Mouse (Mus musculus) heart, postnatal 0 days (tissue): ENCODE measurements around the gene Alox12e. TPM values are rescaled to one million over a fixed set of nuclear protein-coding genes. Genes with fewer than 3 reads are reported as not detected.
"Not testable (repeated sequence)": the region's sequence is repeated elsewhere in the genome, so short reads cannot be mapped to it uniquely, and the experiment has no call there.

Source experiments
- ATAC-seq: fragments of 200-750 bp; cut with Nextera tagmentation; 2 replicates; pipeline ENCODE4 v1.8.0; 2017; ENCODE audit warnings: low read depth, moderate number of reproducible peaks, moderate library complexity; ENCODE audit not compliant: insufficient read depth
- DNase-seq: peaks from one replicate; pipeline ENCODE4 v3.0.0-alpha.2; 2016; ENCODE audit warnings: low spot score
- H3K27ac ChIP-seq: fragments of 300-500 bp; sonication (generic); 2 replicates; pipeline ENCODE4 v1.5.1; 2014; ENCODE audit warnings: low read depth, mild to moderate bottlenecking
- H3K27me3 ChIP-seq: fragments of 300-500 bp; sonication (generic); 2 replicates; pipeline ENCODE4 v1.6.1; 2014; ENCODE audit warnings: low read length, mixed read lengths; ENCODE audit not compliant: control insufficient read depth, insufficient read depth
- H3K36me3 ChIP-seq: fragments of 300-500 bp; sonication (generic); replicated peaks from 2 replicates; pipeline ENCODE4 v1.6.1; 2014; ENCODE audit warnings: low read length, mixed read lengths; ENCODE audit not compliant: control insufficient read depth, insufficient read depth
- H3K4me1 ChIP-seq: fragments of 300-500 bp; sonication (generic); 2 replicates; pipeline ENCODE4 v1.6.1; 2014; ENCODE audit warnings: antibody characterized with exemption; ENCODE audit not compliant: control insufficient read depth, insufficient read depth
- H3K4me2 ChIP-seq: fragments of 300-500 bp; sonication (generic); 2 replicates; pipeline ENCODE4 v1.6.1; 2014; ENCODE audit warnings: low read depth, mild to moderate bottlenecking, low read length, moderate library complexity
- H3K4me3 ChIP-seq: fragments of 300-500 bp; sonication (generic); 2 replicates; pipeline ENCODE4 v1.5.1; 2014; ENCODE audit warnings: low read depth, low read length
- H3K9ac ChIP-seq: fragments of 300-500 bp; sonication (generic); replicated peaks from 2 replicates; pipeline ENCODE4 v1.6.1; 2014; ENCODE audit warnings: low read depth, low read length, mixed read lengths
- H3K9me3 ChIP-seq: fragments of 300-500 bp; sonication (generic); replicated peaks from 2 replicates; pipeline ENCODE4 v1.6.1; 2016; ENCODE audit warnings: low read length; ENCODE audit not compliant: control insufficient read depth
- CTCF ChIP-seq: IDR thresholded peaks from 2 replicates; pipeline ENCODE4 v1.5.1; 2016; ENCODE audit warnings: antibody characterized with exemption, control low read depth, low read depth
- EP300 ChIP-seq: IDR thresholded peaks from 2 replicates; pipeline ENCODE4 v1.6.1; 2016; ENCODE audit warnings: antibody characterized with exemption, low read depth
- WGBS: fragments of 180-500 bp; shearing (Covaris S2); extraction: QIAGEN DNeasy Blood & Tissue Kit; methylation state at CpG from one replicate; pipeline ENCODE4 v1.1.7; 2014; 5-methylcytosine and 5-hydroxymethylcytosine counted together
- polyA plus RNA-seq: library from polyadenylated mRNA; unstranded; fragments of >200 nt; fragmentation: Nextera tagmentation; extraction: Ambion mirVana; gene quantifications from 2 replicates; pipeline ENCODE4 v1.2.1, GENCODE M21; 2015
- total RNA-seq: library from RNA; depleted of rRNA; stranded (reverse); fragments of >200 nt; gene quantifications from 2 replicates; pipeline ENCODE4 v1.2.3, GENCODE M21; 2014; ENCODE audit warnings: low replicate concordance; rRNA removed

Gene Alox12e
- total RNA-seq: not detected in 2 replicates
- polyA plus RNA-seq: 0.05 TPM in 1 of 2 replicates, not detected in the other

DNA sequence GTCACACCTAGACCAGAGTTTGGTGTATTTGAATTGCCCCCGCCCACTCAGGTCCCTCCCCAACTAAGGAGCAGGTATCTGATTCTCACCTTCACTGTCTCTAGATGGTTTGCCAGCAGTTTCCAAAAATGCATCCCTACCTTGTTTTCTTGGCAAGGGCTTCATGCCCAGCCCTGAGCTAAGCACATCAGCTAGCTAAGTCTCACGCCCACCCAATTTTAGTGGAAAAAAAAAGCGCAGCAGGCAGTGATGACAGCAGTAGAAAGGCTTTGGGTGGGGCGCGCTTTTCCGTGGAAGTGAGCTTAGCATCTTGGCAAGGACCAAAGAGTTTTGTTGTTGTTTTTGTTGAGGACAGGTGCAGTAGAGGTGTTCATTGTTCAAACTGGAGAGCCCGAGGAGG is at the start of gene Alox12e:
Alox12e (minus strand) TSS at position 101 of the 400 bp plus-strand sequence.
- no peak for ATAC-seq
- H3K4me3 ChIP-seq: no peak within 1 kb of the TSS
- WGBS: 28% methylated on average over 7 of the region's 7 CpGs
- no peak within 1 kb of the TSS; the same call in 1 of the 2 replicates for H3K4me2 ChIP-seq
- H3K27ac ChIP-seq: no peak within 1 kb of the TSS
- H3K36me3 ChIP-seq: no peaks in the 10 kb centered on the region
- DNase-seq: no peak
- no peaks in the 10 kb centered on the region for H3K4me1 ChIP-seq
- TF ChIP-seq CTCF: no peak
- no peak for TF ChIP-seq EP300
- H3K9ac ChIP-seq: no peak within 1 kb of the TSS
- no peaks in the 10 kb centered on the region for H3K9me3 ChIP-seq
- peaks cover 49% of the 10 kb centered on the region for H3K27me3 ChIP-seq

DNA sequence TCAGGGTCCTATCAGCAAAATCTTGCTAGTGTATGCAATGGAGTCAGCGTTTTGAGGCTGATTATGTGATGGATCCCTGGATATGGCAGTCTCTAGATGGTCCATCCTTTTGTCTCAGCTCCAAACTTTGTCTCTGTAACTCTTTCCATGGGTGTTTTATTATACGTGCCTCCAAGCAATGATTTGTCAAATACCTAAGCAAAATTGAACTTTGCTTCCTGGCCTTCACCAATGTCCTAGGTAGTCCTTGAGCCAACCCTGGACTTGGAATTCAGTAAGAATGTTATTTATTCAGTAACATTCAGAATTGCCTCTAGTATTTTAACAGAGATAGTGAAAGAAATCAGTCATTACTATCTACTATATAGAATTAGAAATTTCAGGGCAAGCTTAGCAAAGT is 46.2 kb upstream of the Alox12e start:
- H3K9ac ChIP-seq, H3K4me1 ChIP-seq, ATAC-seq, H3K36me3 ChIP-seq, H3K9me3 ChIP-seq, H3K27ac ChIP-seq, DNase-seq, H3K4me2 ChIP-seq, H3K27me3 ChIP-seq, H3K4me3 ChIP-seq: not testable (repeated sequence)
- WGBS: 71% methylated on average over 2 of the region's 2 CpGs

- H3K4me1 ChIP-seq, H3K9ac ChIP-seq, H3K27ac ChIP-seq, H3K4me3 ChIP-seq, H3K9me3 ChIP-seq, ATAC-seq, H3K4me2 ChIP-seq, DNase-seq, H3K27me3 ChIP-seq, H3K36me3 ChIP-seq: not testable (repeated sequence)
- WGBS: 75% methylated on average over 6 of the region's 6 CpGs
Observed at GRCm38 (mm10) chr11:70367701-70368100, 45.3 kb upstream of the Alox12e start.

GRCm38 (mm10) chr11:70351868-70352267 is 29.4 kb upstream of the Alox12e start, which contains the start of gene Alox15:
TSS of gene Alox15 (minus strand) at chr11:70352031.
- peaks cover 60% of the 10 kb centered on the region for H3K27me3 ChIP-seq
- peak within 1 kb of the TSS; percentile 33 for H3K4me3 ChIP-seq
- H3K4me1 ChIP-seq: no peaks in the 10 kb centered on the region
- no peak within 1 kb of the TSS for H3K9ac ChIP-seq
- no peak within 1 kb of the TSS for H3K27ac ChIP-seq
- H3K4me2 ChIP-seq: peak within 1 kb of the TSS; percentile 56
- H3K9me3 ChIP-seq: no peaks in the 10 kb centered on the region
- WGBS: 1% methylated on average over 19 of the region's 19 CpGs
- ATAC-seq (no peak), DNase-seq (no peak)
- no peaks in the 10 kb centered on the region for H3K36me3 ChIP-seq
- TF ChIP-seq CTCF (no peak), EP300 (no peak)

- WGBS: 76% methylated on average over 9 of the region's 9 CpGs
- no peak for DNase-seq
- H3K27me3 ChIP-seq: peaks cover 53% of the 10 kb centered on the region
- H3K4me1 ChIP-seq: no peaks in the 10 kb centered on the region
- no peak overlapping the region for H3K4me3 ChIP-seq
- TF ChIP-seq EP300: no peak
- TF ChIP-seq CTCF: no peak
- H3K4me2 ChIP-seq: no peak overlapping the region
- no peaks in the 10 kb centered on the region for H3K9me3 ChIP-seq
- no peak for ATAC-seq
- no peaks in the 10 kb centered on the region for H3K36me3 ChIP-seq
- H3K9ac ChIP-seq: no peak overlapping the region
- no peak overlapping the region for H3K27ac ChIP-seq
Observed at GRCm38 (mm10) chr11:70348630-70349029, 26.2 kb upstream of the Alox12e start.

DNA sequence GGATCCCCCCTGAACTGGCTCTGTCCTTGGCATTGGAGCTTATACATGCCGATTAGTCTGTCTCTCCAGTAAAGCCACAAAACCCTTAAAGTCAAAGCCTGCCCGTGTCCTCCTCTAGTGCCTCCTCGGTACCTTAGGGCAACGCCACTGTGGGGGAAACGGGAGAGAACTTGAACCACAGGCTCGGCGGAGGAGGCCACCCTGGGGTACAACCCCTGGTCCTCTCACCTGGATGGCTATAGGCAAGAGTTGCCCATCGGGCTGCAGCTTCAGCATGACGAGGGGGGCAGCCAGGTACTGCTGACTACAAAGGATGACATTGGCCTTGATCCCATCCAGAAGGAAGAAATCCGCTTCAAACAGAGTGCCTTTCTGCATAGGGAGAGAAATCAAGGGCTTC is 25.4 kb upstream of the Alox12e start:
- Histone ChIP-seq H3K4me3 (no peak overlapping the region), H3K9ac (no peak overlapping the region), H3K9me3 (no peaks in the 10 kb centered on the region), H3K36me3 (no peaks in the 10 kb centered on the region), H3K27me3 (peaks cover 47% of the 10 kb centered on the region), H3K27ac (no peak overlapping the region), H3K4me2 (no peak overlapping the region), H3K4me1 (no peaks in the 10 kb centered on the region)
- 74% methylated on average over 10 of the region's 10 CpGs for WGBS
- ATAC-seq: no peak
- no peak for DNase-seq
- TF ChIP-seq CTCF (no peak), EP300 (no peak)
